Mouse (Mus musculus): ENCODE data around the gene Clpb. TPM values are rescaled to one million over a fixed set of nuclear protein-coding genes. Genes with fewer than 3 reads are reported as not detected.

Gene Clpb
- polyA plus RNA-seq, 1 experiment: 25.7 TPM

DNA sequence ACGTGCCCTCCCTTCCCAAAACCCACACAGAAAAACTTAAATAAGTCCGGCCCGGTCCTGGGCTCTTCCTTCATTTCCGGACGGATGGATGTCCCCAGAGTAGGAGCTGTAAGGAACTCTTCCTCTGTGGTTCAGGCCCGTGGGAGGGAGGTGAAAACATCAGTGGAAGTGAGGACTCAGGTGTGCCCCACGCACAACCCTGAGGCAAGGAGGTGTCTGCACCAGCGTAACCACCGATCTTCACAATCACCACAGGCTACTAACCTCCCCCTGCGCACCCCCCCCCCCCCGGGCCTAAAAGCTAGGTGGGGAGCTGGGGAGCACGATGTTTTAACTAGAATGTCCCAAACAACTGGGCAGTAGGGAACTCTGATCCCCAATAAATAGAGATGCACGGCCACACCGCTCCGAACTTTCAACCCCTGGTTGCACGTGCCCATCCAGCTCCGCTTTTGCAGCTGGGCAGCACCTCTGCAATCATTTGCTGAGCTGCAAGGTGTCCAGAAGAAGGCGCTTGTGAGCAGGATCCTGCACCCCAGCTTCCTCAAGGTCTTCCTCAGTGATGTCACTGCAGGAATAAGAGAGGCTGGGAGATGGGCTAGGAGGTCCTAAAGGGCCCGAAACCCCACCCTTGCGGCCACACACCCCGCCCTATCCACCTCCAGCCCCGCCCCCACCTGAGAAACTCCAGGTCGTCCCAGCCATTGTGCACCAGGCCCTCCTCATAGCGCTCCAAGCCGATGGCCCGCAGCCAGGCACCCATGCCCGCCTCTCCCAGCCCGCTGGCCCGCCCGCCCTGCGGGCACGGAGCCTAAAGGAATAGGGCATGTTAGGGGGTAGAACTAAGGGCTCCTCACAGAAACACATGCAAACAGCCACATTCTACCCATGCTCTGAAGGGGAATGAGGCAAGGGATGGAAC is 159.7 kb downstream of the Clpb start:
- H3K27ac ChIP-seq (ENCODE audit: insufficient read depth, low read length): no peak overlapping the region
- no peak overlapping the region for H3K4me3 ChIP-seq (ENCODE audit: insufficient read depth, low read length)

DNA sequence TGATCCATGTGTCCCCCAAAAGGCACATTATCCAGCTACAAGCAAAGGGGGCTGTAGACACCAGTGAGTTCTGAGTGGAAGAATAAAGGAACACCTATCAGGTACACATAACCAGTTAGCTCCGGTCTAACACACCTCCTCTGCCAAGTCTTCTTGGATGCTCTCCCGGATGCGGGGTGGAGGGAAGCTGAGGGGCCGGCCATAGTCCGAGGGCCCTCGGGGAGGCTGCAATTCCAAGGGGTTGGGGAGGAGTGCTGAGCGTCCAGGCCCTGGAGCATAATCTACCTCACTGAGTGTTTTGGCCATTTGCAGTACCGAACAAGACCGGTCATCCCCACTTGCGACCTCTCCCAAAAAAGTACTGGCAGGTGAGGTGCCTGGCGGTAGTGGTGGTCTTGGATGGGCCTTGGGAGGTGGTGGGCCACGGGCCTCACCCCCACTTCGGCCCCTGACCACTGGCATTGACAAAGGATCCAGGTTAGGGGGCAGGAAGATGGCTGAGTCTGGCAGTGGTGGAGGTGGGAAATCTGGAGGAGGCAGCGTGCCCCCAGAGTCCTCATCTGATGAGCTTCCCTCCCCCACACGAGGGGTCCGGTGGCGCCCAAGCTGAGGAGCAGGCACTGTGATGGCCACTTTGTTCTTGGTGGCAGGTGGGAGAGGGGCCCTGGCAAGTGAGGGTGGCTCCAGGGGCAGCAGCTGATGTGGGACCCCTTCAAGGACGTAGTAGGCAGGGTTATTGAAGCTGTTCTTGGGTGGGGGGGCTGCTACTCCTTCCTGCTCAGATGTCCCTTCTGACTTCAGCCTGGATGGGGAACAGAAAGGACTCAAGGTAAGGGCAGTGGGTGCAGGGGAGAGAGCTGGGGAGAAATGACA is 160.6 kb downstream of the Clpb start:
- Histone ChIP-seq H3K4me3 (ENCODE audit: insufficient read depth, low read length) (no peak overlapping the region), H3K4me1 (ENCODE audit: control insufficient read depth, insufficient read depth, low read length) (no peaks in the 10 kb centered on the region), H3K27ac (ENCODE audit: insufficient read depth, low read length) (no peak overlapping the region)
- no peak for TF ChIP-seq POLR2A (IDR thresholded peaks at IDR 0.05; ENCODE audit: low read depth, low read length)
- no peak for TF ChIP-seq CTCF (IDR thresholded peaks at IDR 0.05; ENCODE audit: borderline replicate concordance, insufficient read depth, low read length)

More for the DNA sequence above, 159.7 kb downstream of the Clpb start:
- TF ChIP-seq POLR2A (IDR thresholded peaks at IDR 0.05; ENCODE audit: low read depth, low read length): no peak
- peak; percentile 42; the same call in 1 of the 2 replicates for TF ChIP-seq CTCF (IDR thresholded peaks at IDR 0.05; ENCODE audit: borderline replicate concordance, insufficient read depth, low read length)
- no peaks in the 10 kb centered on the region for H3K4me1 ChIP-seq (ENCODE audit: control insufficient read depth, insufficient read depth, low read length)

GRCm38 (mm10) chr7:101830373-101830772 is 166.9 kb downstream of the Clpb start:
- Histone ChIP-seq H3K4me3 (ENCODE audit: insufficient read depth, low read length) (no peak overlapping the region), H3K4me1 (ENCODE audit: control insufficient read depth, insufficient read depth, low read length) (peaks cover 7% of the 10 kb centered on the region), H3K27ac (ENCODE audit: insufficient read depth, low read length) (no peak overlapping the region)
- no peak for TF ChIP-seq POLR2A (IDR thresholded peaks at IDR 0.05; ENCODE audit: low read depth, low read length)
- no peak for TF ChIP-seq CTCF (IDR thresholded peaks at IDR 0.05; ENCODE audit: borderline replicate concordance, insufficient read depth, low read length)

DNA sequence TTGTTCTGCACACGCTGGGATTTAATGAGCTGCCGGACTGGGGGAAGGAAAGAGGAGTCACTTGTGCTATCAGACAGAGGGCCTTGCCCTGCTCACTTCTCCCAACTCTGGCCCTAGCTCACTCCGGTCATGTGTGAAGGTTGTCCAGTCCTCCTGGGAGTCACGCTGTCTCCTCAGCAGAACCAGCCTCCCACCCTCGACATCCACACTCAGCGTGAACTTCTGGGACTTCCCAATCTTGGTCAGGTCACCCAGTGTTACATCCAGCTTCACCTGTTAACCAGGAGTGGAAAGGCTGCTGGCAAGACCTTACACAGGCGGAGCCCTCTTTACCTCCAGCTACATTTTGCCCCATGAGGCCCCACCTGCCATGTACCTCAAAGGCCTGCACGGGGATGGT is 168.0 kb downstream of the Clpb start:
- H3K4me3 ChIP-seq (ENCODE audit: insufficient read depth, low read length): no peak overlapping the region
- no peak overlapping the region for H3K27ac ChIP-seq (ENCODE audit: insufficient read depth, low read length)
- H3K4me1 ChIP-seq (ENCODE audit: control insufficient read depth, insufficient read depth, low read length): peaks cover 7% of the 10 kb centered on the region
- no peak for TF ChIP-seq POLR2A (IDR thresholded peaks at IDR 0.05; ENCODE audit: low read depth, low read length)
- TF ChIP-seq CTCF (IDR thresholded peaks at IDR 0.05; ENCODE audit: borderline replicate concordance, insufficient read depth, low read length): no peak

DNA sequence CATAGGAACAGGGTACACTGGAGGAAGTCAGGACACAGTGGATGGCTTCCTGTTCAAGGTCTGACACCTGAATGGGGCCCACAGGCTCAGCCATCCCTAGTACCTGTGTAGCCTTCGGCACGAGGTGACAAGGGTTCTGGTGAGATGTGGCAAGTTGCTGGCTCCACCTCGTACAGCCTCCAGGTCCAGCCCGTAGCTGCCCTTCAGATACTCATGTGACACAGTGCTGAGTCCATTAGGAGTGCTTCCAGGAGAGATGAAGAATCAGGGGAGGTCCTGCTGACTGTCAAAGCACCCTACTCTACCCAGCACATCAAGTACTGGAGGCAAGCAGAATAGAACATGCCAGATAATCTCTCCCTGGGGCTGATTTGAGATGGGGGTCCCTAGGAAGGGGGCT is 168.9 kb downstream of the Clpb start:
- H3K4me3 ChIP-seq (ENCODE audit: insufficient read depth, low read length): no peak overlapping the region
- TF ChIP-seq POLR2A (IDR thresholded peaks at IDR 0.05; ENCODE audit: low read depth, low read length): no peak
- TF ChIP-seq CTCF (IDR thresholded peaks at IDR 0.05; ENCODE audit: borderline replicate concordance, insufficient read depth, low read length): no peak
- peaks cover 7% of the 10 kb centered on the region for H3K4me1 ChIP-seq (ENCODE audit: control insufficient read depth, insufficient read depth, low read length)
- no peak overlapping the region for H3K27ac ChIP-seq (ENCODE audit: insufficient read depth, low read length)

DNA sequence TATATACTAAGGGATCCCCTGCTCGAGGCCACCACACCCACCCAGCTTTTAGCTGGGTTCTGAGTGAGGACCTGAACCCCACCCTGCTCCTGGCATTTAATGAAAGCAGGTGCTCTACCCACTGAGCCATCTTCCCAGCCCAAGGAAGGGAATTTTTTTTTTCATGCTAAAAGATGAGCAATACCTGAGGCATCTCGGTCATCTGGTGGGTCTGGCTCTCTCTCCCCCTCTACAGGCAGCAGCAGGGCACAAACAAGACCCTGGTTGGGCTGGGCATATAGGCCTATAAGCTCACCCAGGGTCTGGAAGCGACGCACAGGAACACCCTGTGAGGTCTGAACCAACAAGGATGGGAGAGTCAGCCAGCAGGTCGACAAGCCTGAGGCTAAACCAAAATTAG is 169.9 kb downstream of the Clpb start:
- Histone ChIP-seq H3K4me3 (ENCODE audit: insufficient read depth, low read length) (no peak overlapping the region), H3K4me1 (ENCODE audit: control insufficient read depth, insufficient read depth, low read length) (peaks cover 7% of the 10 kb centered on the region), H3K27ac (ENCODE audit: insufficient read depth, low read length) (no peak overlapping the region)
- TF ChIP-seq POLR2A (IDR thresholded peaks at IDR 0.05; ENCODE audit: low read depth, low read length) (no peak), CTCF (IDR thresholded peaks at IDR 0.05; ENCODE audit: borderline replicate concordance, insufficient read depth, low read length) (peak; percentile 41; the same call in 1 of the 2 replicates)

DNA sequence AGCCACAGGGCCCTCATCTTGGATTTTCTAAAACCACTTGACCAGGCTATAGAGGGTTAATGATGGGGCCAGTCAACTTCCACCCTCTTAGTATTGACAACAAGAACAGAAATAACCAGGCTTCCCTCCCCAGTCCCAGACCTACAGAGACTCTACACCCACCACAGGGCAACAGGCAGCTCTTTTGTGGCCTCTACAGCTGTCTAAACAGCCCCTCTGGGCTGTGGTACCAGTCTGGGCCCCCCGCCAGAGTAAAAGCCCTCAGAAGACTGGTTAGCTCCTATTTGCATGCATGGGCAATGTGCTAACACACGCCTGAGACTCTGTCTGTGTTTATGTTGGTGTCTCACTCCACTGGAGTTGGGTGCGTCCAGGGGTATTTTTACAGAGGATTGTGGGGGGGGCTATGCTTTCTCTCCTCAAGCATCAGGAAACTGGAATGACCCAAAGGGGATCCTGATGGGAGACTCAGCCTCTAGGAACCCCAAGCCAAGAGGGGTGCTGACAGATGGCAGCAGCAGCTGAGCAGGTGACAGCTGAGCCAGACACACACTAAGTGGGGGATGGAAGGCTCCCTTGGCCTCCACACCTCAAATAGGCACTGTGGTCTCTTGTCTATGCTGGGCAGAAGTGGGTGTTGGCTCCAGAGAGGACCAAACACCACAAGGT is 170.6 kb downstream of the Clpb start:
- no peak overlapping the region for H3K4me3 ChIP-seq (ENCODE audit: insufficient read depth, low read length)
- H3K27ac ChIP-seq (ENCODE audit: insufficient read depth, low read length): no peak overlapping the region
- TF ChIP-seq CTCF (IDR thresholded peaks at IDR 0.05; ENCODE audit: borderline replicate concordance, insufficient read depth, low read length): no peak
- TF ChIP-seq POLR2A (IDR thresholded peaks at IDR 0.05; ENCODE audit: low read depth, low read length): no peak
- H3K4me1 ChIP-seq (ENCODE audit: control insufficient read depth, insufficient read depth, low read length): peaks cover 7% of the 10 kb centered on the region

GRCm38 (mm10) chr7:101834903-101835302 is 171.5 kb downstream of the Clpb start:
- no peak overlapping the region for H3K27ac ChIP-seq (ENCODE audit: insufficient read depth, low read length)

DNA sequence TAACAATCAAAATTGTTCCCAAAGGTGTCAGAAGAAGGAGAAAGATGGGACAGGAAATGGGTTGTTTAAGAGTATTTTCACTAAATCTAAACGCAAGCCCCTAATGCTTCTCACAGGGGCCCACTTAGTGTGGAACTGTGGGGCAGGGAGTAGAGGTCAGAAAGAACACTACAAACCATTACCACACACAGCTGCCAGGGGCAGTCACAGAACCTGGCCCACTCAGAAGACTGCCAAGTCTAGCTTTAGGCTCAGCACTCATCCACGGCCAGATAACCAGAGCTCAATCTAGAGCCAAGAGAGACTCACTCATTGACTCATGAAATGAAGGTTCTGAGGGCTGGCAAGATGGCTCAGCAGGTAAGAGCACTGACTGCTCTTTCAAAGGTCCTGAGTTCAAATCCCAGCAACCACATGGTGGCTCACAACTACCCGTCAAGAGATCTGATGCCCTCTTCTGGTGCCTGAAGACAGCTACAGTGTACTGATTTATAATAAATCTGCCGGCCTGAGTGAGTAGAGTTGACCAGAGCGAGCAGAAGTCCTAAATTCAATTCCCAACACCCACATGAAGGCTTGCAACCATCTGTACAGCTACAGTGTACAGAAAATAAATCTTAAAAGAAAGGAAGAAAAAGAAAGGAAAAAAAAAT is 172.2 kb downstream of the Clpb start:
- TF ChIP-seq CTCF (IDR thresholded peaks at IDR 0.05; ENCODE audit: borderline replicate concordance, insufficient read depth, low read length) (no peak), POLR2A (IDR thresholded peaks at IDR 0.05; ENCODE audit: low read depth, low read length) (no peak)

More at GRCm38 (mm10) chr7:101834903-101835302, 171.5 kb downstream of the Clpb start:
- TF ChIP-seq CTCF (IDR thresholded peaks at IDR 0.05; ENCODE audit: borderline replicate concordance, insufficient read depth, low read length) (no peak), POLR2A (IDR thresholded peaks at IDR 0.05; ENCODE audit: low read depth, low read length) (no peak)
- Histone ChIP-seq H3K4me3 (ENCODE audit: insufficient read depth, low read length) (peak overlapping the region; percentile 79), H3K4me1 (ENCODE audit: control insufficient read depth, insufficient read depth, low read length) (peaks cover 7% of the 10 kb centered on the region)

More for the DNA sequence above, 172.2 kb downstream of the Clpb start:
- H3K27ac ChIP-seq (ENCODE audit: insufficient read depth, low read length): peak overlapping the region; percentile 90
- peaks cover 7% of the 10 kb centered on the region for H3K4me1 ChIP-seq (ENCODE audit: control insufficient read depth, insufficient read depth, low read length)
- H3K4me3 ChIP-seq (ENCODE audit: insufficient read depth, low read length): peak overlapping the region; percentile 79

Data from embryonic fibroblast, embryonic 13.5 days (primary cell).